Mouse (Mus musculus): ENCODE measurements around the gene Skap2.
A peak's percentile ranks its signal among the peaks of the same experiment; 100 is the strongest.

Skap2 gene

DNA sequence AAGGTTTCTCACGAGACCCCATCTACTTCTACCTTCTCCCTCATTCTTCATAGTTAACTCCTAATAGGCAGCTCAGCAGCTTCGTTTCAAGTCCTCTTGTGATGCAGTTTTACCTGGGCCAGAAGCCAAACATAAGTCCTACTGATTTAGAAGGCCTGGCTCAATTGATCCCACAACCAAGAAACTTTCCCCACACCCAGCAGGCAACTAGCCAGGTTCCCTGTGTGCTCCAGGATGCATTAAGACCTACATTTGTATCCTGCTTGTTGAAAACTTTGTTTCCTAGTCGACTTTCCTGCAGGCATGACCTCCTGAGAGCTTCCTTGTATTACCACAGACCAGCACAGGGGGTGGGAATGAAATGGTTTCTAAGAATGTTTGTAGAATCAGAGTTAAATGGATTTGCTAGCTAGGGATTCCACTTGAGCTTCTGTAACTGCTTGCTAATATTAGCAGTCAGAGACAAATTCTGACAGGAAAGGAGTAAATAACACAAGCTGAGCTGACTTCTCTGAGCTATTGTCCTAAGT is 125.4 kb downstream of the Skap2 start:
- no peak for DNase-seq

DNA sequence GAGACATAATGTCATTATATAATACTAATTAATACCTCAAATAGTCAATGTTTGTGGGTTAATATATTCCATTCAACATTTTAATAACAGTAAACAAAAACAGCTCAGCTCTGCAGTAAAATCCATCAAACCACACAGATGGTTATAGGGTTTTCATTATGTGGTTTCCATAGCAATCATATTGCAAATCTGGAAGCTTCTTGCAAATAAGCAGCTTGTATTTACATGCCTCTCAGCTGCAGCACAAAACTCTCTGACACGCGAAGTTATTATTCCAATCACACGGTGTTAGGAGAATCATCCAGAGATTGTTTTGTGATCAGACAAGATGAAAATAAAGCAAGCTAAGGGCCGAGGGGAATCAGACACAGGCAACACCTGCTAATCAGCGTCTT is 129.5 kb downstream of the Skap2 start:
- DNase-seq = no peak

DNA sequence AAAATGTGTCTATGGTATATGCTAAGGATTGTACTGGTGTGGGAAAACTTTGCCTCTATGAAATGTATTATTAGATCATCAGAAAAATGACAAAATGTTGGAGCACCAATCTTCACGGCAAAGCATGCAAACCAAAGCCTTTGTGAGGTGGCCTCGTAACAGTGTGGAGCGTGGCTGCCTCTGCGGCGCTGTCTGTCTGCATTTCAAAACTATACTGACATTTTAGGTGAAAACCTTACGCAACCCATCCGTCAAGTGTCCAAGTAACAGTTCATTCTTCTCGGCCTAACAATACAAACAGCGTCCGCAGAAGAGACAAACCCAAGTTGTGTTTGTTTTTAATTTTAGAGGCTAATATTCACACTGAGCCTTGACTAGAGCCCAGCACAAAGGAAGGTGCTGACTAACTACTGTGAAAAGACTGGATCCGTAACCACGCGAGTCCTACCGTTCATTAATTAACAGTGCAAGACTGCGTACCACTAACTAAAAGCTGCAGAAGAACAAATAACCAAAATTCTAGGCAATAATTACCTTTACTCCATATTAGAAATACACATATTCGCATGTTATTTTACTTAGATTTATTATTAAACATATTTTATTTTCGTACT is 130.0 kb downstream of the Skap2 start:
- DNase-seq = no peak

GRCm38 (mm10) chr6:51881181-51881968 is 131.0 kb downstream of the Skap2 start:
- no peak for DNase-seq

- DNase-seq = no peak
These were observed 131.6 kb downstream of the Skap2 start for GRCm38 (mm10) chr6:51880778-51881177.

- DNase-seq = no peak
These were observed 133.8 kb downstream of the Skap2 start for GRCm38 (mm10) chr6:51878551-51878950.

DNA sequence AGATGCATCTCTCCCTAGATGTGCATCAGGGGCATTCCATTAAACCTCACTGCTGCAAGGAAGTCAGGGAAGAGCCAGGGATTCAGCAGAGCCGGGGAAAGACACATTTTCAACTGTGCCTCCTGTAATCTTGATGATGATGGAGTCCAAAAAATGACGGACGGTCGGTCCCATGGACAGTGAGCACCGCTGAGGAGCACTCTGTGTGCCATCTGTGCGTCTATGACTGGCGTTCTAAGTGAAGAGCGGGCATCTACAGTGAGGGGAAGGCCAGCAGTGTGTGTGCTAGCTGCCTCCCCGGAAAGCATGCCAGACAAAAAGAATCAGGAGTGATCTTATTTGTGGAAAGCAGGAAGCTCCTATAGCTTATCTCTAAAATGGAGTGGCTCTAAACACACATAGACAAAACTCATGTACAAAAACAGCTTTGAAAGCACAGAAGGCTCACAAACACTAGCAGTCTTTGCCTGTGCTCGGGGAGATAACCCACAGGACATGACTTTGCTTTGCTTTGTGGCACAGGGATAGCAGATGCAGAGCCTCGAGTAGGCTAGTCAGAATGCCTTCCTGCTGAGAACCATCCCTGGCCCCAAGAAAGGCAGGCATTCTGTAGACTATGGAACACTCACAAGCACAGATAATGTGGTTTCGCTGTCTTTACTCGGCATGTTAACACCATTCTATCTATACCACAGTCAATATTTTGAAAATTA is 135.4 kb downstream of the Skap2 start:
- DNase-seq = no peak

- DNase-seq = no peak
These were observed 136.3 kb downstream of the Skap2 start for GRCm38 (mm10) chr6:51875884-51876626.

GRCm38 (mm10) chr6:51874035-51874434 is 138.3 kb downstream of the Skap2 start:
- no peak for DNase-seq

DNA sequence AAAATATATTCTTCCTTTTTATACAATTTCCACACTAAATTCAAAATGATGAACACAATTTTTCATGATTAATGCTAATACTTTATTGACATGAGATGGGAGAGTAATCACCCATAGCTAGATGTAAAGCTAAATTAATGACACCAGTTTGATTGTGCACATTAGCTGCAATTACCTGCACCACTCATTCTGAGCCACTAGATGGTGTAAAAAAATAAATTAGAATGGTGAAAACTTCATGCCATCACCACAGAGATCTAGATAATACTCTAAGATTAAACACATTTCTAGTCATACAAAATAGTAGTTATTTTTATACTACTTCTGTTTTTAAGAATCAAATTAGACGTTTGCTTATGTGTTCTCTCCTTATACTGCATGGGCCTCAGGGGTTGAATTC is 141.2 kb downstream of the Skap2 start:
- DNase-seq = peak; percentile 38

- DNase-seq = no peak
These were observed 142.1 kb downstream of the Skap2 start for GRCm38 (mm10) chr6:51870294-51870693.

GRCm38 (mm10) chr6:51866596-51866995 is 145.8 kb downstream of the Skap2 start:
- peak; percentile 29 for DNase-seq

DNA sequence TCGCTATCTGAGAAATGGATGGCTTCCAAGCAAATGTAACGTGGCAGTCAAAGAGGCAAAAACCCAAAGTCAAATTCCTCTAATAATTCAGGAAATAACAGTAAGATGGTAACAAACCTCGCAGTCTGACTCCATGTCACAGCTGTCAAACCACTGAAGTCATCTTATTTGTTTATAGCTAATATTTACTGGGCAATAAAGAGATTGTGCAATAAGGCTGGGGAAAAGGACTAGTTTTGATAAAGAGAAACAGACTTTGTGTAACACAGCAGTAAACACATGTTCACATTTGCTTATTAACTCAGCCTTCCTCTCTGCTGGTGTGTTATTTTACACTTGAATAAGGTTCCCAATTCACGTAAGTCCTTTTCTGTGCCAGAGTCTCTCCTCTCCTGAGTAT is 148.8 kb downstream of the Skap2 start:
- DNase-seq = no peak

DNA sequence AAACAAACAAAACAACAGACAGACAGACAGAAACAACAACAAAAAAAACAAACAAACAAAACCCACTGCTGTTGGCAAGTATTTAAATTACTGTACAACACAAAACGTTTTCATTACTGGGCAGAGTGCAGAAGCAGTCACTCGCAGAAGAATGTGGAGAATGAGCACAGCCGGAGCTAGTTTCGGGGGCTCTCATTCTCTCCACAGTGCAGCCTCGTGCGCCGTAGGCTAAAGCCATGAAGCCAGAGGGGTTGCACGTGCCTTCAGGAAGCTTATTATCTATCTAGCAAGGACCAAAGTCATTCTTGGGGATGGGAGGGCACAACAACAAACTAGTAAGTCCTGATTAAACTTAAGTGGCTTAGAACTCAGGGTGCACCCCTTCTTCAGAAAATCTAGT is 152.0 kb downstream of the Skap2 start:
- no peak for DNase-seq

DNA sequence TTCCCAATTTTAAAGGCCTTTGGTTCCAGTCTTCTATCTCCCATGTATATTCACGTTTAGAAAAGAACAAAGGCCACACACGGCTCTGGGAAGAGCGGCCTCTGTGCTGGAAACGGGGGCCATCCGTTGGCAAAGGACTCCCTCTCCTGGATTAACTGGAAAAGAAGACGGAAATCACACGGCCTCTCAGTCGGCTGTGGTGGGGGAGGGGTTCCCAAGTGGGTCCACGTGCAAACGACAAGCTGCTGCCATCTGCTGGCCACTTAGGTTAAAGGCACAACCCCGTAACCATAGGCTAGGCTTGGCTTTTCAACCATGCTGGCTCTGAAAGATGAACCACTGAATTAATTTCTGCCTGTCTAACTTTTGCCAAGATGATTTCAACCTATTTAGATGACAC is 154.5 kb downstream of the Skap2 start:
- DNase-seq = peak; percentile 99

- DNase-seq = peak; percentile 81
These were observed 159.1 kb downstream of the Skap2 start for GRCm38 (mm10) chr6:51853291-51853690.

GRCm38 (mm10) chr6:51852643-51853042 is 159.7 kb downstream of the Skap2 start:
- DNase-seq = no peak

GRCm38 (mm10) chr6:51851544-51851943 is 160.8 kb downstream of the Skap2 start:
- DNase-seq = peak; percentile 39

DNA sequence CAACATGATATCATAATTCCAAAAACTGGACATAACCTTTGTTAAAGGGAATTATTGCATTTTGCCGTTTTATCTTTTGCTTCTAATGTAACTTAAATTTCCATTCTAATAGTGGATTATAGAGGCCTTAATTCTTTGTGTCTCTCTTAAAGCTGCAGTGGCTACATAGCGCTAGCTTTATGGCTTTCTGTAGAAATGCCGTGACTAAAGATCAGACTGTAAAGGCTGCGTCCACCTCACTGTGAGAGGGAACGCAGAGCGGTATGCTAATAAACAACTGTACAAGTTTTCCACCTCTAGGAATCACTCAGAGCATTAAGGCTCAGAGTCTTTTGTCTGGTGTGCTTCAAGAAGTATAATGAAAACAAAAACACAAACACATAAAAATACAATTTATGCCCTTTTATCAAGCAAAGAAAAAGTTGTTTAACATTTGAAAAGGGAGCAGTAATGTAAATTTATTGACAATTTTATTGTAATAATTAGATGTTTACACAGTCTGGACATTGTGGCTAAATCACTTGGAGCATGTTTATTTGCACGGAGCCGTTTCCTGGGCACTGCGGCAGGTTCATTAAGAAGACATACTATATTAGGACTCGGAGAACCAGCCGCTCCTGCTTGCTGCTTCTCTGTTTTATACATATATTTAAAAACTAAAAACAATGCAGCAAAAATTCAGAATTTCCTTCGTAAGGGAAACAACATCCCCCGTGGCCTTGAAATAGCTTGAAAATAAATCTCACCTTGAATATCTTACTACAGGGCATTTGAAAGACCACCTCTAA is 162.1 kb downstream of the Skap2 start:
- peak; percentile 59 for DNase-seq

GRCm38 (mm10) chr6:51849561-51849960 is 162.8 kb downstream of the Skap2 start:
- DNase-seq = peak; percentile 79

GRCm38 (mm10) chr6:51844106-51844505 is 168.2 kb downstream of the Skap2 start:
- peak; percentile 73 for DNase-seq

GRCm38 (mm10) chr6:51843081-51843480 is 169.3 kb downstream of the Skap2 start:
- no peak for DNase-seq

Measured in cerebellum, adult 9-10 months (tissue).